Mouse (Mus musculus) kidney, adult 2 months (tissue): Measurements from ENCODE around the gene Mbnl2. TPM values are rescaled to one million over a fixed set of nuclear protein-coding genes. Genes with fewer than 3 reads are reported as not detected.

ENCODE experiments used
- DNase-seq: peaks from one replicate; pipeline ENCODE4 v3.0.0; 2021
- H3K27ac ChIP-seq: fragments of 200-500 bp; 2 replicates; pipeline ENCODE4 v1.5.1; 2012; ENCODE audit warnings: low read depth, low read length, control low read depth, inconsistent platforms; ENCODE audit not compliant: insufficient read depth
- H3K27me3 ChIP-seq: fragments of 200-500 bp; replicated peaks from 2 replicates; pipeline ENCODE4 v1.6.1; 2012; ENCODE audit warnings: mild to moderate bottlenecking, moderate library complexity, low read length, inconsistent platforms; ENCODE audit not compliant: control insufficient read depth, insufficient read depth
- H3K36me3 ChIP-seq: fragments of 200-500 bp; 2 replicates; pipeline ENCODE4 v1.6.1; 2012; ENCODE audit warnings: mild to moderate bottlenecking, moderate library complexity, low read length, inconsistent platforms; ENCODE audit not compliant: control insufficient read depth, insufficient read depth
- H3K4me1 ChIP-seq: fragments of 200-500 bp; 2 replicates; pipeline ENCODE4 v1.6.1; 2011; ENCODE audit warnings: low read length; ENCODE audit not compliant: control insufficient read depth, insufficient read depth
- H3K4me3 ChIP-seq: fragments of 200-500 bp; 2 replicates; pipeline ENCODE4 v1.5.1; 2011; ENCODE audit warnings: mild to moderate bottlenecking, low read depth, low read length, control low read depth; ENCODE audit not compliant: insufficient read depth
- CTCF ChIP-seq: fragments of 200-500 bp; conservative IDR thresholded peaks from 2 replicates; pipeline ENCODE4 v1.5.1; 2011; ENCODE audit warnings: low read depth, mild to moderate bottlenecking, control low read depth, low read length, moderate library complexity, mixed read lengths; ENCODE audit not compliant: insufficient read depth, insufficient read length
- POLR2A ChIP-seq: fragments of 200-500 bp; IDR thresholded peaks from one replicate; pipeline ENCODE4 v1.6.1; 2011; ENCODE audit warnings: low read depth, low read length, control low read depth
- WGBS: fragments of 180-500 bp; shearing (Covaris S2); methylation state at CpG from one replicate; pipeline ENCODE4 v1.1.7; 2018; 5-methylcytosine and 5-hydroxymethylcytosine counted together
- polyA plus RNA-seq: library from polyadenylated mRNA; depleted of rRNA; stranded (reverse); fragments of >200 nt; gene quantifications from 2 replicates; pipeline ENCODE4 v1.2.3, GENCODE M21; 2012

The Mbnl2 gene
- polyA plus RNA-seq, 1 experiment = 50.0 TPM

DNA sequence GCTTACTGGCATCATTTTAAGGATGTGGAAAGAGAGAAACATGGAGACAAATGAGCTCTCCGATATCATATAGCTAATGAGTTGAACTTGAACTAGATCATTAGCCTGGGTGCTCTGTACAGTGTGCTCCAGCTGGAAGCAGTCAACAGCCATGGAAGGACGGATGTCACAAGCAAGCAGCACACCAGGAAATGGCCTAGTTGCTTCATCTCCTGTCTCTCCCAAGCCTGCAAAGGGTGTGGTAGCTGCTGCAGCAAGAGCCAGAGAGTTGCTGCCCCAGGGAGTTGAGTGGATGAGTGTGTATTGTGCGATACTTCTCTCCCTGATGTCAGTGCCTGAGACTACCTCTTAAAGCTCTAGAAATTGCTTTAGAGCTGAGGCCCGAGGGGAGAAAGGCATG lies 104.2 kb downstream of the Mbnl2 start:
- no peak for TF ChIP-seq POLR2A
- TF ChIP-seq CTCF = no peak
- H3K4me1 ChIP-seq = peaks cover 20% of the 10 kb centered on the region
- DNase-seq = peak; percentile 73

DNA sequence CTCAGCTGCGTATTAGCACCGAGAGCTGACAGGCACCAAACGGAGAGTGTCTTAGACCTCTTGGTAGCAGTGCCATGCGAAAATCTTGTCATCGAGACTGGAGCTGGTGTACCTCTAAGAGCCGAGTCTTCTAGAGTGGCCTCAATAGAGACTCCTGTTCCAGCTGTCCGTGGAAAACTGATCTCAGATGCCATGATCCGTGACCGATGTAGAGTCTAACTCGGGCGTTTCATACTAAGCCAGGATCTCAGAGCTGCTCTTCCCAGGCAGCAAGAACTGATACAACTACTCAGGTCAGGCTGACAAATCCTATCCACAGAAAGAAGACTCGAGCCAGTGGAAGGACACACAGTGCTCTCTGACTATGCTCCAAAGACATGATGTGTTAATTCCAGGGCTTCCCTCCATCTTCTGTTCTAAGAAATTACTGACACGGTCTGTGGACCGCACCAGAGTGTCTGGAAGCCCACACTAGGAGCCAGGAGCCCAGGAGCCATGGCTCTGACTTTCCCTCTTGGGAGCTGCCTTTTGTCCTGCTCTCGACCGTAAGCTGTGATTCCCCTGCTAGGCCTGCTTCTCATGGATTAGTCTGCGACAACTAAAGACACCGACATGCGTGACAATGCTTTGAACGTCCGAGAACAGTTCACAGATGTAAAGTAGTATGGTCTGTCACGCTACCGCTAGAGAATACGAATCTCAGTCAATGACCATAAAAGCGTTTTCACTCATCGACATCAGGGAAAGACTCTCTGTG lies 106.1 kb downstream of the Mbnl2 start:
- WGBS = 69% methylated on average over 26 of the region's 26 CpGs
- no peaks in the 10 kb centered on the region for H3K36me3 ChIP-seq
- peaks cover 17% of the 10 kb centered on the region for H3K4me1 ChIP-seq
- H3K4me3 ChIP-seq = no peak overlapping the region
- TF ChIP-seq CTCF (no peak), POLR2A (no peak)
- no peaks in the 10 kb centered on the region for H3K27me3 ChIP-seq
- no peak for DNase-seq
- no peak overlapping the region; the same call in 1 of the 2 replicates for H3K27ac ChIP-seq

More for the DNA sequence above, 104.2 kb downstream of the Mbnl2 start:
- 44% methylated on average over 4 of the region's 4 CpGs for WGBS
- no peak overlapping the region for H3K27ac ChIP-seq
- no peaks in the 10 kb centered on the region for H3K36me3 ChIP-seq
- H3K4me3 ChIP-seq = no peak overlapping the region
- no peaks in the 10 kb centered on the region for H3K27me3 ChIP-seq

DNA sequence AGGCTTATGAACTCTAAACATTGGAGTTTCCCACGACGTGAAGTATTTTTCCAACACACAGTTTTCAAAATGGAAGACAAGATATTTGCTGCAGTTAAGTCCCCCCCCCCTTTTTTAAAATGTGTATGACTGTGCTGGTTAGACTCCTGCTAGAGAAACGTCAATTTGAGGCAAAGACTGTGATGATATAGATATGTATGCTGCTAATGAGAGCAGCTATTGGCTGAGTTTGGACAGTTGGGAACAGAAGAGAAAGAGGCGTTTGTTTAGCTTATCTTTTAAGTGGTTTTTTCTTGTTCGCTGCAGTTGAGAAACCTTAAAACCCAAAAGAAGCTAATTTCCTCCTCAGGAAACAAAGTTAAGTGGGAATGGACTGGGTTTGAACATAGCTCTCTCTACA lies 106.7 kb downstream of the Mbnl2 start:
- Histone ChIP-seq H3K27ac (no peak overlapping the region), H3K27me3 (no peaks in the 10 kb centered on the region), H3K4me1 (peaks cover 15% of the 10 kb centered on the region), H3K36me3 (no peaks in the 10 kb centered on the region), H3K4me3 (no peak overlapping the region)
- WGBS = 85% methylated on average over 5 of the region's 5 CpGs
- DNase-seq = no peak
- TF ChIP-seq POLR2A (no peak), CTCF (no peak)

DNA sequence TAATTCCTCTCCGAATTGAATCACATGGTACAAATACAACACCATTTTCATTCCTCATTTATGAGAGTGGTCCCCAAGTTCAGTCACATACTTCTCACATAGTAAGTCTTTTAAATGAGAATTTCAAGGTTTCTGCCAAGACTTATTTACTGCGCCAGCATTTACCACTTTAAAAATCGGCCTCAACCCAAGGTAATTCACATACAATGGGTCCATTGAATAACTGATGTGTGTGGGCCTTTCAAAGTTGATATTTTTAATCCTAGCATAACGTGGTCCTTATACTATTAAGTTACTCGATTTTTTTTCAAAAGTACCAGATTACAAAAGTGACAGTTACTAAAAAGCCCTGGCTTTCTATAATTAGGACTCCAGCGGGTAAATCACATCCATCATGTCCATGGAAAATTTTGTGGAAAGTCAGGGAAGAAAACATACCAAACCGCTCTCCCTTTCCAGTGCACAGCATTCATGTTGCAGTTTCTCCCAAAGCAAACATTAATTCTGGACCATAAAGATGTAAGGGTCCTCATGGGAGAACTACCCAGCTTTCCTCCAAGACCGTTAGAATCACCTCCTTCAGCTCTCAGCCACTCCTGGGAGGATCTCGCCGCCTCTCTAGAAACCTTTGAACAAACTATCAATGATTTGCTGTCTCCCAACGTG lies 107.8 kb downstream of the Mbnl2 start:
- Histone ChIP-seq H3K27ac (peak overlapping the region; percentile 16; the same call in 1 of the 2 replicates), H3K27me3 (no peaks in the 10 kb centered on the region), H3K4me1 (peaks cover 7% of the 10 kb centered on the region), H3K4me3 (no peak overlapping the region), H3K36me3 (no peaks in the 10 kb centered on the region)
- no peak for TF ChIP-seq POLR2A
- TF ChIP-seq CTCF = no peak
- no peak for DNase-seq
- WGBS = 67% methylated on average over 11 of the region's 11 CpGs

DNA sequence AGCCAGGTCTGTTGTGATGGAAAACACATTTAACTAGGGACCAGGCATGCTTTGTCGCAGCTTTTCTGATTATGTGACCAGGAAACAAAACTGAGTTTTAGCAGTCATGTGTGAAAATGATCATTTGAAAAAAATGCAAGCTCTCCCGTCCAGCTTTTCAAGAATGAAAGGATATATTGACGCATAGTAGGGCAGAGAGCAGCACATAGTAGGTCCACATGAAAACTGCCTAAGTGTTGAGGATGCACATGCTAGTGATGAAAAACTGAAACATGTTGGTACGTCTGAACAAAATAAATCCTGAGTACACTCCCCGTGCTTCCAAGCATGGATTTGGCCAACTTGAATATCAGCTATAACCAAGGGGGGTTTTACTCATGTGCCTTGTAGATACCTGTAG lies 109.1 kb downstream of the Mbnl2 start:
- H3K27ac ChIP-seq = no peak overlapping the region
- no peaks in the 10 kb centered on the region for H3K36me3 ChIP-seq
- no peaks in the 10 kb centered on the region for H3K27me3 ChIP-seq
- 92% methylated on average over 5 of the region's 5 CpGs for WGBS
- TF ChIP-seq POLR2A (no peak), CTCF (no peak)
- H3K4me3 ChIP-seq = no peak overlapping the region
- no peak for DNase-seq
- H3K4me1 ChIP-seq = peaks cover 7% of the 10 kb centered on the region

DNA sequence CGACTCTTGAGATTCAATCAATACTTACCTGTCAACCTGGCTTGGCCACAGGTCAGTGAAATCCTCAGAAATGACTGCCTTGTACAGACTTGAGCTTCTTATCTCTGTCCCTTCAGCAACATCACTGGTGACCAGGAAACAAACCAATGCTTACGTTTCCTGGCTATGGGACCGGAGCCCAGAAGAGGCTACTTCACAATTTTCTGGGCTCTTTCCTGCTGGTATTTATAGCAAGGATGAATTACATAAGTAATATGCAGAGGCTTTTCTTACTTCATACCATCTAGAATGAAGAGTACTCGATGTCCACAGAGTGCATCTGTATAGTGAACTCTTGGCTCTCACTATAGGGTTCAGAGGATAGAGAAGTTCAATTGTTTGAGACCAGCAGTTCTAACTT lies 111.8 kb downstream of the Mbnl2 start:
- TF ChIP-seq CTCF (no peak), POLR2A (no peak)
- Histone ChIP-seq H3K36me3 (0 out of 2 replicates have a peak, but pooled peaks cover 1% of the 10 kb centered on the region), H3K4me3 (no peak overlapping the region), H3K27ac (no peak overlapping the region), H3K27me3 (no peaks in the 10 kb centered on the region), H3K4me1 (no peaks in the 10 kb centered on the region)
- peak; percentile 50 for DNase-seq
- 60% methylated on average over 4 of the region's 4 CpGs for WGBS

DNA sequence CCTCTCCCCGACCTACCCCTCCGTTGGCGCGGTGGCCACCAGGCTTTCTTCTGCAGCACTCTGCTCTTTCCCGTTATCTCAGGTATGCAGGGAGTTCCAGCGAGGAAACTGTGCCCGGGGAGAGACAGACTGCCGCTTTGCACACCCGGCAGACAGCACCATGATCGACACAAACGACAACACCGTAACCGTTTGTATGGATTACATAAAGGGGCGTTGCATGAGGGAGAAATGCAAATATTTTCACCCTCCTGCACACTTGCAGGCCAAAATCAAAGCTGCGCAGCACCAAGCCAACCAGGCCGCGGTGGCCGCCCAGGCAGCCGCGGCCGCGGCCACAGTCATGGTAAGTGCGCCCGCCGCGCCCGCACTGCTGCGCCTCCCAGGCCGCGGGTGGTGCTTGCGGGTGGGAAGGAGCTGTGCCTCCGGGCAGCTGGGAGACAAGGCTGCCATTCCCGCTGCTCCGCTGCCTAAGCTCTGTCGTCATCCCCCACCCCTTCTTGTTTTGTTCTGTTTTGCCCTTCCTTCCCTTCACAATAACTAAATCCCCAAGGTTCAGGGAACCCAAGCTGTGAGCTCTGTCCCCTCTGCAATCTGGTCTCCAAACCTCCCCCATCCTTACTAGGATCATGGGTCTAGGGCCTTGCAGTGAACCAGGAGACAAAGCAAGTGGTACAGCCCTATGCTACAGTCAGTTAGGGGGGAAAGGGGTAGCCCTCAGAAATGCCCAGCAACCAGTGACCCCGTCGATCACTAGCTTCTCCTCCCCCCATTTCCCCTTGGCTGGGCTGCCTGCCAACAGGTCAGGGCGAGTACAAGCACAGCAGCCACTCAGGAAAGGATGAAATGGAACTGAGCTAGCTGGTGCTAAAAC lies 113.6 kb downstream of the Mbnl2 start:
- H3K4me1 ChIP-seq = no peaks in the 10 kb centered on the region
- 0 out of 2 replicates have a peak, but pooled peaks cover 1% of the 10 kb centered on the region for H3K36me3 ChIP-seq
- H3K27me3 ChIP-seq = no peaks in the 10 kb centered on the region
- no peak overlapping the region for H3K27ac ChIP-seq
- TF ChIP-seq POLR2A = no peak
- no peak for TF ChIP-seq CTCF
- 40% methylated on average over 38 of the region's 38 CpGs for WGBS
- H3K4me3 ChIP-seq = no peak overlapping the region
- peak; percentile 58 for DNase-seq
